Mouse (Mus musculus) lung, embryonic 14.5 days (tissue): ENCODE measurements around the gene Spindoc. TPM values are rescaled to one million over a fixed set of nuclear protein-coding genes. Genes with fewer than 3 reads are reported as not detected.

Experiments
- ATAC-seq: fragments of 200-750 bp; cut with Nextera tagmentation; 2 replicates; pipeline ENCODE4 v1.8.0; 2017; ENCODE audit warnings: mild to moderate bottlenecking, moderate TSS enrichment, moderate library complexity; ENCODE audit not compliant: insufficient read depth
- DNase-seq: peaks from one replicate; pipeline ENCODE4 v3.0.0-alpha.2; 2015
- H3K27ac ChIP-seq: fragments of 300-500 bp; sonication (generic); 2 replicates; pipeline ENCODE4 v1.5.1; 2014; ENCODE audit warnings: low read depth, mild to moderate bottlenecking, moderate library complexity
- H3K27me3 ChIP-seq: fragments of 300-500 bp; sonication (generic); 2 replicates; pipeline ENCODE4 v1.6.1; 2014; ENCODE audit warnings: low read length, control low read depth; ENCODE audit not compliant: insufficient read depth
- H3K36me3 ChIP-seq: fragments of 300-500 bp; sonication (generic); 2 replicates; pipeline ENCODE4 v1.6.1; 2014; ENCODE audit warnings: control low read depth; ENCODE audit not compliant: insufficient read depth
- H3K4me1 ChIP-seq: fragments of 300-500 bp; sonication (generic); 2 replicates; pipeline ENCODE4 v1.6.1; 2014; ENCODE audit warnings: antibody characterized with exemption, control low read depth; ENCODE audit not compliant: insufficient read depth
- H3K4me2 ChIP-seq: fragments of 300-500 bp; sonication (generic); 2 replicates; pipeline ENCODE4 v1.6.1; 2014; ENCODE audit warnings: mild to moderate bottlenecking
- H3K4me3 ChIP-seq: fragments of 300-500 bp; sonication (generic); 2 replicates; pipeline ENCODE4 v1.5.1; 2014; ENCODE audit warnings: low read depth, low read length
- H3K9ac ChIP-seq: fragments of 300-500 bp; sonication (generic); 2 replicates; pipeline ENCODE4 v1.6.1; 2014
- H3K9me3 ChIP-seq: fragments of 300-500 bp; sonication (generic); 2 replicates; pipeline ENCODE4 v1.6.1; 2016; ENCODE audit warnings: low read depth, low read length, control low read depth
- CTCF ChIP-seq: IDR thresholded peaks from 2 replicates; pipeline ENCODE4 v1.5.1; 2016; ENCODE audit warnings: antibody characterized with exemption, low read depth
- WGBS: fragments of 180-500 bp; shearing (Covaris S2); extraction: QIAGEN DNeasy Blood & Tissue Kit; methylation state at CpG from one replicate; pipeline ENCODE4 v1.1.7; 2014; 5-methylcytosine and 5-hydroxymethylcytosine counted together
- polyA plus RNA-seq: library from polyadenylated mRNA; unstranded; fragments of >200 nt; fragmentation: Nextera tagmentation; extraction: Ambion mirVana; gene quantifications from 2 replicates; pipeline ENCODE4 v1.2.1, GENCODE M21; 2014

The Spindoc gene
- 18.6 and 26.8 TPM in 2 replicates for polyA plus RNA-seq

GRCm38 (mm10) chr19:7382903-7383865 lies at the start of gene Spindoc:
Gene Spindoc, minus strand, starts transcription at chr19:7382994.
- Histone ChIP-seq H3K27me3 (no peaks in the 10 kb centered on the region), H3K9ac (peak within 1 kb of the TSS; percentile 89), H3K9me3 (no peaks in the 10 kb centered on the region; the same call in 1 of the 2 replicates), H3K36me3 (peaks cover 6% of the 10 kb centered on the region; the same call in 1 of the 2 replicates), H3K4me2 (peak within 1 kb of the TSS; percentile 66), H3K27ac (peak within 1 kb of the TSS; percentile 91), H3K4me1 (peaks cover 12% of the 10 kb centered on the region), H3K4me3 (peak within 1 kb of the TSS; percentile 85)
- TF ChIP-seq CTCF, result no peak
- ATAC-seq, result peak; percentile 99
- DNase-seq, result peak; percentile 98
- WGBS, result under 1% methylated on average over 49 of the region's 52 CpGs

- H3K9me3 ChIP-seq, result no peaks in the 10 kb centered on the region
- no peak for TF ChIP-seq CTCF
- ATAC-seq, result no peak
- H3K27me3 ChIP-seq, result no peaks in the 10 kb centered on the region
- H3K4me1 ChIP-seq, result peaks cover 34% of the 10 kb centered on the region
- no peak overlapping the region for H3K4me3 ChIP-seq
- no peak for DNase-seq
- H3K4me2 ChIP-seq, result no peak overlapping the region
- peaks cover 91% of the 10 kb centered on the region for H3K36me3 ChIP-seq
- 45% methylated on average over 3 of the region's 3 CpGs for WGBS
- no peak overlapping the region for H3K9ac ChIP-seq
- no peak overlapping the region for H3K27ac ChIP-seq
Observed at GRCm38 (mm10) chr19:7425398-7425775, 42.6 kb upstream of the Spindoc start.

- H3K9ac ChIP-seq, result no peak overlapping the region
- H3K4me2 ChIP-seq, result no peak overlapping the region
- H3K36me3 ChIP-seq, result peaks cover 93% of the 10 kb centered on the region
- H3K4me1 ChIP-seq, result peaks cover 37% of the 10 kb centered on the region
- ATAC-seq (no peak), DNase-seq (no peak)
- no peak overlapping the region for H3K4me3 ChIP-seq
- no peak overlapping the region for H3K27ac ChIP-seq
- no peaks in the 10 kb centered on the region for H3K27me3 ChIP-seq
- H3K9me3 ChIP-seq, result no peaks in the 10 kb centered on the region
- no peak for TF ChIP-seq CTCF
- WGBS, result 68% methylated on average over 8 of the region's 8 CpGs
Observed at GRCm38 (mm10) chr19:7424590-7425397, 42.0 kb upstream of the Spindoc start.

- H3K9me3 ChIP-seq, result no peaks in the 10 kb centered on the region
- ATAC-seq (no peak), DNase-seq (no peak)
- no peak overlapping the region for H3K9ac ChIP-seq
- no peaks in the 10 kb centered on the region for H3K27me3 ChIP-seq
- H3K36me3 ChIP-seq, result peaks cover 88% of the 10 kb centered on the region
- H3K4me3 ChIP-seq, result no peak overlapping the region; the same call in 1 of the 2 replicates
- no peak overlapping the region for H3K27ac ChIP-seq
- WGBS, result 69% methylated on average over 7 of the region's 7 CpGs
- H3K4me1 ChIP-seq, result peaks cover 41% of the 10 kb centered on the region
- no peak overlapping the region; the same call in 1 of the 2 replicates for H3K4me2 ChIP-seq
- no peak for TF ChIP-seq CTCF
Observed at GRCm38 (mm10) chr19:7424131-7424530, 41.3 kb upstream of the Spindoc start.

GRCm38 (mm10) chr19:7423656-7424030 lies 40.8 kb upstream of the Spindoc start:
- Histone ChIP-seq H3K4me1 (peaks cover 42% of the 10 kb centered on the region), H3K9ac (0 out of 2 replicates have a peak overlapping the region, but pooled peaks have one; percentile 6), H3K4me3 (peak overlapping the region; percentile 25), H3K27ac (peak overlapping the region; percentile 55; the same call in 1 of the 2 replicates), H3K27me3 (no peaks in the 10 kb centered on the region), H3K9me3 (no peaks in the 10 kb centered on the region), H3K36me3 (peaks cover 86% of the 10 kb centered on the region), H3K4me2 (peak overlapping the region; percentile 53)
- DNase-seq (no peak), ATAC-seq (no peak)
- WGBS, result 48% methylated on average over 16 of the region's 16 CpGs
- TF ChIP-seq CTCF, result no peak

GRCm38 (mm10) chr19:7423028-7423655 lies 40.3 kb upstream of the Spindoc start:
- Histone ChIP-seq H3K4me2 (peak overlapping the region; percentile 53), H3K27ac (peak overlapping the region; percentile 85), H3K27me3 (no peaks in the 10 kb centered on the region), H3K4me1 (peaks cover 42% of the 10 kb centered on the region), H3K9ac (0 out of 2 replicates have a peak overlapping the region, but pooled peaks have one; percentile 21), H3K9me3 (no peaks in the 10 kb centered on the region), H3K36me3 (peaks cover 81% of the 10 kb centered on the region), H3K4me3 (peak overlapping the region; percentile 25)
- peak; percentile 85 for ATAC-seq
- peak; percentile 96 for DNase-seq
- WGBS, result 18% methylated on average over 51 of the region's 51 CpGs
- TF ChIP-seq CTCF, result no peak
